Mouse (Mus musculus) neural tube, embryonic 14.5 days (tissue): ENCODE results near the gene Ttc28. TPM values are rescaled to one million over a fixed set of nuclear protein-coding genes. Genes with fewer than 3 reads are reported as not detected.
A peak's percentile ranks its signal among the peaks of the same experiment; 100 is the strongest.

Experiments
- ATAC-seq: fragments of 200-750 bp; cut with Nextera tagmentation; 2 replicates; pipeline ENCODE4 v1.8.0; 2017; ENCODE audit warnings: low read depth, mild to moderate bottlenecking, moderate TSS enrichment, moderate library complexity
- H3K27ac ChIP-seq: fragments of 300-500 bp; sonication (generic); 2 replicates; pipeline ENCODE4 v1.5.1; 2014; ENCODE audit warnings: low read depth, mild to moderate bottlenecking, control low read depth, low read length, moderate library complexity, mixed read lengths
- H3K27me3 ChIP-seq: fragments of 300-500 bp; sonication (generic); 2 replicates; pipeline ENCODE4 v1.6.1; 2014; ENCODE audit warnings: low read length; ENCODE audit not compliant: control insufficient read depth, insufficient read depth
- H3K36me3 ChIP-seq: fragments of 300-500 bp; sonication (generic); 2 replicates; pipeline ENCODE4 v1.6.1; 2014; ENCODE audit warnings: low read length, mixed read lengths; ENCODE audit not compliant: control insufficient read depth, insufficient read depth
- H3K4me1 ChIP-seq: fragments of 300-500 bp; sonication (generic); 2 replicates; pipeline ENCODE4 v1.6.1; 2014; ENCODE audit warnings: low read length; ENCODE audit not compliant: control insufficient read depth, insufficient read depth
- H3K4me2 ChIP-seq: fragments of 300-500 bp; sonication (generic); 2 replicates; pipeline ENCODE4 v1.6.1; 2014; ENCODE audit warnings: mild to moderate bottlenecking, low read depth, low read length, control low read depth
- H3K4me3 ChIP-seq: fragments of 300-500 bp; sonication (generic); 2 replicates; pipeline ENCODE4 v1.5.1; 2014; ENCODE audit warnings: low read depth, low read length, control low read depth, mixed read lengths
- H3K9ac ChIP-seq: fragments of 300-500 bp; sonication (generic); replicated peaks from 2 replicates; pipeline ENCODE4 v1.6.1; 2014; ENCODE audit warnings: low read depth, mild to moderate bottlenecking, control low read depth, low read length, mixed read lengths
- H3K9me3 ChIP-seq: fragments of 300-500 bp; sonication (generic); 2 replicates; pipeline ENCODE4 v1.6.1; 2016; ENCODE audit warnings: low read length; ENCODE audit not compliant: control insufficient read depth
- WGBS: fragments of 180-500 bp; shearing (Covaris S2); extraction: QIAGEN DNeasy Blood & Tissue Kit; methylation state at CpG from one replicate; pipeline ENCODE4 v1.1.7; 2014; 5-methylcytosine and 5-hydroxymethylcytosine counted together
- polyA plus RNA-seq: library from polyadenylated mRNA; unstranded; fragments of >200 nt; fragmentation: Nextera tagmentation; extraction: Ambion mirVana; gene quantifications from 2 replicates; pipeline ENCODE4 v1.2.1, GENCODE M21; 2014

Ttc28 gene
- polyA plus RNA-seq, 1 experiment from 2014 or later, result 37.6 TPM

DNA sequence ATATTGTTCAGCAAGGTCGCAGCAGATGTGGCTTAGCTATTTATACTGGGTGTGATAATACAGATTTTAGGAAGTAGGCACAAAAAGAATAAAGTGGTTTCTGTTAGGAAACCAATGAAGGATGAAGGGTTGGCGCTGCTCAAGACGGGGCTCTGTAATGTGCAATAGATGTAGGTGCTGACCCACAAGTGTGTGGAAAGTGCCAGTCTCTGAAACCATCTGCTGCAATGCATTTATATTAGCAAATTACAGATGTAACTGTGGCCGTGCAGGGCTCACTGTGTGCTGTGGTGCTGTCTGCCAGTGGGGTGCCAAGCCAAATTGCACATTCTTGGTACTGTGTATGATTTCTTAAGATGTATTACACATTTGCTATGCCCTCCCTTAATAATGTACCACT, 81.3 kb downstream of the Ttc28 start:
- no peak overlapping the region for H3K4me3 ChIP-seq
- 0 out of 2 replicates have a peak, but pooled peaks cover 3% of the 10 kb centered on the region for H3K4me1 ChIP-seq
- H3K27me3 ChIP-seq, result no peaks in the 10 kb centered on the region
- ATAC-seq, result no peak
- H3K9me3 ChIP-seq, result no peaks in the 10 kb centered on the region
- H3K4me2 ChIP-seq, result no peak overlapping the region
- WGBS, result 40% methylated on average over 4 of the region's 4 CpGs
- no peak overlapping the region for H3K27ac ChIP-seq
- H3K36me3 ChIP-seq, result no peaks in the 10 kb centered on the region
- H3K9ac ChIP-seq, result no peak overlapping the region

DNA sequence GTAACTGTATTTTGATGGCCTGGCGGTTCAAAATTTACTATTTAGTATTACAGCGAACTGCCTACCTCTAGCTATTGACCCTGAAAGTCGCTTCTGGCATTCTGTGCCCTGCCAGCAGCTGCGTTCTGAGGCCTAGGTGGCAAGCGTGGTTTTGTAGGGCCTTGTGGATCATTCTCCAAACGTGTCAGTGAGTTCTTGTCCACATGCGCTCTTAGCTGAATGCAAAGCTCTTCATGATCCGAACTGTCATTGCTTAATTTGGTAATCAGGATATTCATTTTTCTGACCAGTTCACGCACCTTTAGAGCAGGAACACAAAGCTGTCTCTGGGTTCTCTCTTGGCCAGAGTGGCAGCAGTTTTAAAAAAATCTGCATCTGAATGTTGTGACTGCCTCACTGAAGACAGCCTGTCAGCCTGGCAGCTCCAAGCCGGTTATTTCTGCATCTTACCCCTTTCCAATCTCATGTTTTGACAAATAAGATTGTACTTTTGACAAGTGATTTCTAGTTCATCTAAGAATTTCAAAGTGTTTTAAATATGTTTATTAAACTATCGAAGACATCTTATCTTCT, 88.0 kb downstream of the Ttc28 start:
- Histone ChIP-seq H3K4me1 (no peaks in the 10 kb centered on the region), H3K4me2 (no peak overlapping the region), H3K36me3 (no peaks in the 10 kb centered on the region), H3K27ac (no peak overlapping the region), H3K9ac (no peak overlapping the region), H3K27me3 (no peaks in the 10 kb centered on the region), H3K9me3 (no peaks in the 10 kb centered on the region), H3K4me3 (no peak overlapping the region)
- ATAC-seq, result no peak
- 73% methylated on average over 11 of the region's 11 CpGs for WGBS

DNA sequence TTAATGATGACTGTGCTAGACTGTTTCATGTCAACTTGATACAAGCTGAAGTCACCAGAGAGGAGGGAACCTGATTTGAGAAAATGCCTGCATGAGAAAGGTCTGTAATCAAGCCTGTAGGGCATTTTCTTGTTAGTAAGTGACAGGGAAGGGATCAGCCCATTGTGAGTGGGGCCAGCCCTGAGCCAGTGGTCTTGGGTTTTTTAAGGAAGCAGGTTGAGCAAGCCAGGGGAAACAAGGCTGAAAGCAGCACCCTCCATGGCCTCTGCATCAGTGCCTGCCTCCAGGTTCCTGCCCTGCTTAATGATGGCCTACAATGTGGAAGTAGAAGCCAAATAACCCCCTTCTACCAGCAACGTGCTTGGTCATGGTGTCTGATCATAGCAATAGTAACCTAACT, 89.0 kb downstream of the Ttc28 start:
- Histone ChIP-seq H3K9ac (no peak overlapping the region), H3K4me1 (no peaks in the 10 kb centered on the region), H3K4me2 (no peak overlapping the region), H3K36me3 (no peaks in the 10 kb centered on the region), H3K9me3 (no peaks in the 10 kb centered on the region), H3K4me3 (no peak overlapping the region), H3K27ac (no peak overlapping the region), H3K27me3 (no peaks in the 10 kb centered on the region)
- no peak for ATAC-seq
- 57% methylated on average over 1 of the region's 1 CpGs for WGBS

DNA sequence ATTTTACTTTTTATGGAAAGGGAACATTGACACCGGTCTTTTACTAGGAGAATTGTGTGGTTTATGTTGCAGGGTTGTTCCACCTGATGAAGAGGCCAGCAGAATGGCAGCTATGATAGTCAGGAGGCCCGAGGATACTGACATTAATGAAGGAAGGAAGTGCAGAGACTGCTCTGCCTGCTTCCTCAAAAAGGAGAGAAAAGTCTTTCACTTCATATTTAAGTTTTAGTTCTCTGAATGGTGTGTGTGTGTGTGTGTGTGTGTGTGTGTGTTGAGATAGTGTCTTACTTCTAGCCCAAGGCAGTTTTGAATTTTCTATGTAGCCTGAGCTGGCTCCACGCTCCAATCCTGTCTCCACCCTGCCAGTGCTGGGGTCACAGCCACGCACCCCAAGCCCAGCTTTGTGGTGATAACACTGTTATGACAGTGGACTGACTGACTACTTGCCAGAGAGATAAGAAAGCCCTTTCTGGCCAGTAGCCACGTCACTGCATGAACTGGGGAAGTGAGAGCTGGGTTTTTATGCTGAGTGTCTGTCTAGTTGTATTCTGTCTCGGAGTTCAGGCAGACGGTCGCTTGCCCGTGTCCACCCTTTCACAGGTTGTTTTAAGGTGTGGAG, 90.7 kb downstream of the Ttc28 start:
- Histone ChIP-seq H3K4me2 (no peak overlapping the region), H3K9me3 (no peaks in the 10 kb centered on the region), H3K27me3 (no peaks in the 10 kb centered on the region), H3K4me3 (no peak overlapping the region), H3K9ac (no peak overlapping the region), H3K4me1 (no peaks in the 10 kb centered on the region), H3K36me3 (no peaks in the 10 kb centered on the region), H3K27ac (no peak overlapping the region)
- no peak for ATAC-seq
- WGBS, result 84% methylated on average over 9 of the region's 9 CpGs

DNA sequence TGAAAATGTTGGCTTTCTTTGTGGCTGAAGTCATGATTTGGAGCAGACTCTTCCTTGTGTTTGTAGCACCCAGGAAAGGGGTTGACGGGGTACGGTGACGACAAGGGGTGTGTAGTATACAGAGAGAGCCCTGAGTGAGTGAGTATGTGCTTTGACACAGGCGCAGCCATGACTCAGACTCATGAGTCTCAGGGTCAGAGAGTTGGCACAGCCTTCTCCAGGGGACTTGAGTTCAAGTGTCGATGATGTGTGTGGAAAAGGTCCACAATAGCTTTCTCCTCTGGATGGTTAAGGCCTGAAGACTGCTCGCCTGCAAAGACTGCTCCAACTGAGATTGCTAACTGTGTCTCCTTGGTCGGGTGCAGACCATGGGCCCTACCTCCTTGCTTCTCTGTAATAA, 97.1 kb downstream of the Ttc28 start:
- Histone ChIP-seq H3K9ac (no peak overlapping the region), H3K4me2 (no peak overlapping the region), H3K27ac (no peak overlapping the region), H3K9me3 (no peaks in the 10 kb centered on the region), H3K27me3 (no peaks in the 10 kb centered on the region), H3K4me3 (no peak overlapping the region), H3K4me1 (peaks cover 4% of the 10 kb centered on the region; the same call in 1 of the 2 replicates), H3K36me3 (no peaks in the 10 kb centered on the region)
- 92% methylated on average over 7 of the region's 7 CpGs for WGBS
- no peak for ATAC-seq

DNA sequence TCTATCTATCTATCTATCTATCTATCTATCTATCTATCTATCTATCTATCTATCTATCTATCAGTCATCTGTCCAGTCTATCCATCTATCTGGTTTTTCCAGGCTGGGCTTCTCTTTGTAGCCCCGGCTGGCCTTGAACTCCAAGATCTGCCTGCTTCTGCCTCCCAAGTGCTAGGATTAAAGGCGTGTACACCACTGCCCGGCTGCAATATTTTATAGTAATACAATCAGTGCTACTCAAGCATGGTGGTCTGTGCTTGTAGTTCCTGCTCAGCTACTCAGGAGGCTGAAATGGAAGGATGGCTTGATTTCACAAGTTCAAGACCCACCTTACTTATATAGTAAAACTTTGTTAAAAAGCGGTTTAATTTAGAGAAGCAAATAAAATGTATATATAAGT, 98.2 kb downstream of the Ttc28 start:
- peaks cover 6% of the 10 kb centered on the region; the same call in 1 of the 2 replicates for H3K4me1 ChIP-seq
- H3K9me3 ChIP-seq, result no peaks in the 10 kb centered on the region
- no peaks in the 10 kb centered on the region for H3K27me3 ChIP-seq
- H3K36me3 ChIP-seq, result no peaks in the 10 kb centered on the region
- no peak overlapping the region for H3K9ac ChIP-seq
- H3K4me2 ChIP-seq, result no peak overlapping the region
- no peak overlapping the region for H3K4me3 ChIP-seq
- 84% methylated on average over 4 of the region's 4 CpGs for WGBS
- ATAC-seq, result no peak
- no peak overlapping the region for H3K27ac ChIP-seq

DNA sequence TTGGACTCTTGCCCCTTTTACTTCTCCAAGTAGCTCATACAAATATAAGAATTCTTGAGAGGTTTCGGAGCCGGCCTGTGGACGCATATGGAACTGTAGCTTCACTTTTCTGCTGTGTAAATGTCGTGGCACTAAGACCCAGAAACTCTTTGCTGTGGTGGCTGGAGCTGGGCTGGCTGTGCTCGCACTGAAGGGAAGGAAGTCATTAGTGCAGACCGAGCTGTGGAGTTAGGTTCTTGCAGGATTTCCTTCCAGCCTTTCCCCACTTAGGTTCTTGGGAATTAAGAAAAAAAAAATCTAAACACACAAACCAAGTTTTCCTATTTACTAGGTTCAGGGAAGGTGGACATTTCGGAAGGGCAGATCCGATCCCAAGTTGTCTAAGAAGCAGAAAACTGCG, 98.9 kb downstream of the Ttc28 start:
- H3K36me3 ChIP-seq, result no peaks in the 10 kb centered on the region
- H3K9ac ChIP-seq, result peak overlapping the region; percentile 93
- WGBS, result 1% methylated on average over 9 of the region's 9 CpGs
- ATAC-seq, result peak; percentile 87
- H3K4me3 ChIP-seq, result peak overlapping the region; percentile 76
- no peaks in the 10 kb centered on the region for H3K27me3 ChIP-seq
- peak overlapping the region; percentile 73 for H3K4me2 ChIP-seq
- peaks cover 11% of the 10 kb centered on the region; the same call in 1 of the 2 replicates for H3K4me1 ChIP-seq
- peak overlapping the region; percentile 93; the same call in 1 of the 2 replicates for H3K27ac ChIP-seq
- no peaks in the 10 kb centered on the region for H3K9me3 ChIP-seq

DNA sequence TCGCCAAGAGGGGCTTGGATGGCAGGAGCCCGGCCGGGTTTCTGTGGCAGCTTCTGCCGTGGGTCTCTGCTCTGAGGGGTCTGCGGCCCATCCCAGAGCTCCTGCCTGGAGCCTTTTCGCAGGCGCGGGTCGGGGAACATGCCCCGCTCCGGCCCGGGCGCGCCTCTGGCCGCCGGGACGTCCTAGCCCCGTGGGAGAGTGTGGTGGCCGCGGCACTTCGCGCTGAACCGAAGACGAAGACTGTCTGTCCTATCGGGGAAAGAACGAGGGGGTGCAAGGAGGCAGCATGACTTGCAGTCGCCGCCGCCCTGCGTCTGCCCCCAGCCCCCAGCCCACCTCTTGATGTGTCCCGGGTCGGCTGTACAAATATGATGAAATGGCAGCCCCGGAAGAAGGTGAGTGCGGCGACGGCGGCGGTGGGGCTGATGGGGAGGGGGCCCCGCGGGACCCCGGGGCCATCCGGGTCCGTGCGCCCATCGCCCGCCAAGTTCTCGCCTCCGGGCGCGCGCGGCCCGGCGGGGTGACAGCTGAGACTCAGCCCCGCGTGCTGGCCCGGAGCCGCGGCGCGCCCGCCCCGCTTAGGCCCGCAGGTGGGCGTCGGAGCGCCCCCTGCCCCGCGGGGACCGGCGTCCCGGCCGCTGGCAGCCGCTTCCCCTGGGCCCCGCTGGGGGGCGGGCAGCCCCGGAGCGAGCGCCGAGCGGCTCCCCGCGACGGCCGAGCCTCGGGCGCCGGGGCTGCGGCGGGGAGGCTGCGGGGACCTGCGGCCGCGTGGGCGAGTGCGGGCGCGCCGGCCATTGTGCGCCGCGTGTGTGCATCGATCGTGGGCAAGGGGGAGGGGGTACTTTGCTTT, 99.6 kb downstream of the Ttc28 start:
- Histone ChIP-seq H3K9ac (peak overlapping the region; percentile 93), H3K9me3 (no peaks in the 10 kb centered on the region), H3K27ac (peak overlapping the region; percentile 93), H3K27me3 (no peaks in the 10 kb centered on the region), H3K4me2 (peak overlapping the region; percentile 73), H3K36me3 (no peaks in the 10 kb centered on the region), H3K4me1 (peaks cover 19% of the 10 kb centered on the region; the same call in 1 of the 2 replicates), H3K4me3 (peak overlapping the region; percentile 76)
- WGBS, result under 1% methylated on average over 77 of the region's 104 CpGs
- ATAC-seq, result peak; percentile 58

DNA sequence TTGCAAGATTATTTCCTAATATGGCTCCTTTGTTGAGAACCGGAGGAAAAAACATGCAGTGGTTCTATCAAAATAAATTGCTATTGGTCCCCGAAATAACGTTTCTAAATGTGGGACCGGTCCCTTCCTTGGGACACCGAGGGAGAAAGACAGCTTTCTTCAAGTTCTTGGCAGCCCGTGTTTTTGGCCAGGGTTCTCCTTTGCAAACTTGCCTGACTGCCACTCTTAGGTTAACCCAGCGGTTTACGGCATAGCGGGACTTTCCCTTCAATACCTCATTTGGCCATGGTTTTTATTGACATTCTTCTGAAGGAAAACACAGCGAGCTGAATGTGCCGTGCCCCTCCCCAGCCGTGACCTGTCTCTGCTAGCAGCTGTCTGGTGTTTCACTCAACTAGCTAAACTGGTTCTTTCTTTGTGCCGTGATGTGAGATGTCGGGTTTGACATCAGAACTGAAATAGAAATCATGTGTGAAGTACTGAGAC, 100.3 kb downstream of the Ttc28 start:
- H3K4me1 ChIP-seq, result peaks cover 20% of the 10 kb centered on the region; the same call in 1 of the 2 replicates
- peak overlapping the region; percentile 76 for H3K4me3 ChIP-seq
- H3K27ac ChIP-seq, result peak overlapping the region; percentile 93
- peak overlapping the region; percentile 73 for H3K4me2 ChIP-seq
- H3K9me3 ChIP-seq, result no peaks in the 10 kb centered on the region
- no peaks in the 10 kb centered on the region for H3K36me3 ChIP-seq
- ATAC-seq, result no peak
- WGBS, result 0% methylated on average over 14 of the region's 14 CpGs
- H3K27me3 ChIP-seq, result no peaks in the 10 kb centered on the region
- H3K9ac ChIP-seq, result peak overlapping the region; percentile 93
